Mouse (Mus musculus): ENCODE data around the gene Matn1. TPM values are rescaled to one million over a fixed set of nuclear protein-coding genes. Genes with fewer than 3 reads are reported as not detected.

Gene Matn1
- total and polyA plus RNA-seq, 3 experiments = 0.60 to 0.98 (median 0.79) TPM

GRCm38 (mm10) chr4:130984416-130985182 lies 40.4 kb downstream of the Matn1 start:
- TF ChIP-seq GATA1 (IDR thresholded peaks at IDR 0.05; ENCODE audit: borderline replicate concordance, low read length) = no peak
- TF ChIP-seq TAL1 (conservative IDR thresholded peaks at IDR 0.05; ENCODE audit: low read depth, low read length) = no peak
- no peak for TF ChIP-seq GATA2 (IDR thresholded peaks at IDR 0.05; ENCODE audit: borderline replicate concordance, low read depth, low read length)
- no peak for TF ChIP-seq CTCF (IDR thresholded peaks at IDR 0.05; ENCODE audit: low read depth, low read length)
- TF ChIP-seq POLR2AphosphoS5 (IDR thresholded peaks at IDR 0.05; ENCODE audit: insufficient replicate concordance, low read depth, low read length) = no peak
- Histone ChIP-seq H3K4me3 (ENCODE audit: low read depth, low read length) (no peak overlapping the region), H3K9me3 (replicated peaks) (no peaks in the 10 kb centered on the region), H3K36me3 (replicated peaks) (no peaks in the 10 kb centered on the region), H3K4me1 (ENCODE audit: insufficient read depth, low read depth, low read length) (no peaks in the 10 kb centered on the region), H3K27me3 (ENCODE audit: insufficient read depth, low read length) (no peaks in the 10 kb centered on the region; the same call in 1 of the 2 replicates)
- ATAC-seq (ENCODE audit: extremely low read depth, insufficient number of reproducible peaks, low FRiP score, poor library complexity, severe bottlenecking) (no peak), DNase-seq (ENCODE audit: low spot score) (no peak)

GRCm38 (mm10) chr4:130987046-130987445 lies 42.9 kb downstream of the Matn1 start:
- ATAC-seq (ENCODE audit: extremely low read depth, insufficient number of reproducible peaks, low FRiP score, poor library complexity, severe bottlenecking) = no peak
- no peaks in the 10 kb centered on the region for H3K36me3 ChIP-seq (replicated peaks)

GRCm38 (mm10) chr4:130988219-130988839 lies 44.1 kb downstream of the Matn1 start:
- Histone ChIP-seq H3K36me3 (replicated peaks) (no peaks in the 10 kb centered on the region), H3K9me3 (replicated peaks) (no peaks in the 10 kb centered on the region), H3K4me1 (ENCODE audit: insufficient read depth, low read depth, low read length) (no peaks in the 10 kb centered on the region), H3K4me3 (ENCODE audit: low read depth, low read length) (no peak overlapping the region), H3K27me3 (ENCODE audit: insufficient read depth, low read length) (no peaks in the 10 kb centered on the region; the same call in 1 of the 2 replicates)
- DNase-seq (ENCODE audit: low spot score) (no peak), ATAC-seq (ENCODE audit: extremely low read depth, insufficient number of reproducible peaks, low FRiP score, poor library complexity, severe bottlenecking) (no peak)
- no peak for TF ChIP-seq POLR2AphosphoS5 (IDR thresholded peaks at IDR 0.05; ENCODE audit: insufficient replicate concordance, low read depth, low read length)
- no peak for TF ChIP-seq GATA2 (IDR thresholded peaks at IDR 0.05; ENCODE audit: borderline replicate concordance, low read depth, low read length)
- TF ChIP-seq TAL1 (conservative IDR thresholded peaks at IDR 0.05; ENCODE audit: low read depth, low read length) = no peak
- no peak for TF ChIP-seq GATA1 (IDR thresholded peaks at IDR 0.05; ENCODE audit: borderline replicate concordance, low read length)
- no peak for TF ChIP-seq CTCF (IDR thresholded peaks at IDR 0.05; ENCODE audit: low read depth, low read length)

More at GRCm38 (mm10) chr4:130987046-130987445, 42.9 kb downstream of the Matn1 start:
- H3K4me3 ChIP-seq (ENCODE audit: low read depth, low read length) = no peak overlapping the region
- TF ChIP-seq TAL1 (conservative IDR thresholded peaks at IDR 0.05; ENCODE audit: low read depth, low read length) = no peak
- no peak for TF ChIP-seq GATA1 (IDR thresholded peaks at IDR 0.05; ENCODE audit: borderline replicate concordance, low read length)
- no peak for TF ChIP-seq CTCF (IDR thresholded peaks at IDR 0.05; ENCODE audit: low read depth, low read length)
- no peak for TF ChIP-seq POLR2AphosphoS5 (IDR thresholded peaks at IDR 0.05; ENCODE audit: insufficient replicate concordance, low read depth, low read length)
- H3K27me3 ChIP-seq (ENCODE audit: insufficient read depth, low read length) = no peaks in the 10 kb centered on the region; the same call in 1 of the 2 replicates
- H3K4me1 ChIP-seq (ENCODE audit: insufficient read depth, low read depth, low read length) = no peaks in the 10 kb centered on the region
- DNase-seq (ENCODE audit: low spot score) = no peak
- H3K9me3 ChIP-seq (replicated peaks) = no peaks in the 10 kb centered on the region

- Histone ChIP-seq H3K27me3 (ENCODE audit: insufficient read depth, low read length) (no peaks in the 10 kb centered on the region; the same call in 1 of the 2 replicates), H3K4me3 (ENCODE audit: low read depth, low read length) (no peak overlapping the region), H3K36me3 (replicated peaks) (no peaks in the 10 kb centered on the region), H3K9me3 (replicated peaks) (no peaks in the 10 kb centered on the region), H3K4me1 (ENCODE audit: insufficient read depth, low read depth, low read length) (no peaks in the 10 kb centered on the region)
- no peak for TF ChIP-seq POLR2AphosphoS5 (IDR thresholded peaks at IDR 0.05; ENCODE audit: insufficient replicate concordance, low read depth, low read length)
- no peak for TF ChIP-seq TAL1 (conservative IDR thresholded peaks at IDR 0.05; ENCODE audit: low read depth, low read length)
- no peak for TF ChIP-seq CTCF (IDR thresholded peaks at IDR 0.05; ENCODE audit: low read depth, low read length)
- TF ChIP-seq GATA2 (IDR thresholded peaks at IDR 0.05; ENCODE audit: borderline replicate concordance, low read depth, low read length) = no peak
- no peak for TF ChIP-seq GATA1 (IDR thresholded peaks at IDR 0.05; ENCODE audit: borderline replicate concordance, low read length)
- DNase-seq (ENCODE audit: low spot score) (no peak), ATAC-seq (ENCODE audit: extremely low read depth, insufficient number of reproducible peaks, low FRiP score, poor library complexity, severe bottlenecking) (no peak)
These were observed 45.0 kb downstream of the Matn1 start for GRCm38 (mm10) chr4:130989146-130989545.

- peaks cover 15% of the 10 kb centered on the region for H3K9me3 ChIP-seq (replicated peaks)
- no peaks in the 10 kb centered on the region for H3K36me3 ChIP-seq (replicated peaks)
- no peaks in the 10 kb centered on the region for H3K4me1 ChIP-seq (ENCODE audit: insufficient read depth, low read depth, low read length)
- no peak for TF ChIP-seq POLR2AphosphoS5 (IDR thresholded peaks at IDR 0.05; ENCODE audit: insufficient replicate concordance, low read depth, low read length)
- TF ChIP-seq GATA2 (IDR thresholded peaks at IDR 0.05; ENCODE audit: borderline replicate concordance, low read depth, low read length) = no peak
- TF ChIP-seq GATA1 (IDR thresholded peaks at IDR 0.05; ENCODE audit: borderline replicate concordance, low read length) = no peak
- TF ChIP-seq TAL1 (conservative IDR thresholded peaks at IDR 0.05; ENCODE audit: low read depth, low read length) = no peak
- no peak for TF ChIP-seq CTCF (IDR thresholded peaks at IDR 0.05; ENCODE audit: low read depth, low read length)
- no peaks in the 10 kb centered on the region; the same call in 1 of the 2 replicates for H3K27me3 ChIP-seq (ENCODE audit: insufficient read depth, low read length)
- H3K4me3 ChIP-seq (ENCODE audit: low read depth, low read length) = no peak overlapping the region
- ATAC-seq (ENCODE audit: extremely low read depth, insufficient number of reproducible peaks, low FRiP score, poor library complexity, severe bottlenecking) (no peak), DNase-seq (ENCODE audit: low spot score) (no peak)
These were observed 46.8 kb downstream of the Matn1 start for GRCm38 (mm10) chr4:130990966-130991365.

GRCm38 (mm10) chr4:130994556-130994955 lies 50.4 kb downstream of the Matn1 start:
- H3K4me3 ChIP-seq (ENCODE audit: low read depth, low read length) = no peak overlapping the region
- no peak for DNase-seq (ENCODE audit: low spot score)
- H3K4me1 ChIP-seq (ENCODE audit: insufficient read depth, low read depth, low read length) = no peaks in the 10 kb centered on the region
- H3K27me3 ChIP-seq (ENCODE audit: insufficient read depth, low read length) = peaks cover 2% of the 10 kb centered on the region; the same call in 1 of the 2 replicates
- no peak for ATAC-seq (ENCODE audit: extremely low read depth, insufficient number of reproducible peaks, low FRiP score, poor library complexity, severe bottlenecking)
- peaks cover 18% of the 10 kb centered on the region for H3K9me3 ChIP-seq (replicated peaks)
- TF ChIP-seq GATA2 (IDR thresholded peaks at IDR 0.05; ENCODE audit: borderline replicate concordance, low read depth, low read length) (no peak), TAL1 (conservative IDR thresholded peaks at IDR 0.05; ENCODE audit: low read depth, low read length) (no peak), GATA1 (IDR thresholded peaks at IDR 0.05; ENCODE audit: borderline replicate concordance, low read length) (no peak), CTCF (IDR thresholded peaks at IDR 0.05; ENCODE audit: low read depth, low read length) (no peak), POLR2AphosphoS5 (IDR thresholded peaks at IDR 0.05; ENCODE audit: insufficient replicate concordance, low read depth, low read length) (no peak)
- no peaks in the 10 kb centered on the region for H3K36me3 ChIP-seq (replicated peaks)

All from G1E (cell line).